Mouse (Mus musculus): Measurements from ENCODE around the gene Atpaf2. TPM values are rescaled to one million over a fixed set of nuclear protein-coding genes. Genes with fewer than 3 reads are reported as not detected.
"Not testable (repeated sequence)": the region's sequence is repeated elsewhere in the genome, so short reads cannot be mapped to it uniquely, and the experiment has no call there.

Gene Atpaf2
- 10 to 100 TPM; 27.7 to 29.3 TPM for total RNA-seq (2021)

GRCm38 (mm10) chr11:60417717-60418472 is at the start of gene Atpaf2:
Gene Atpaf2, minus strand, starts transcription at chr11:60418457.
- DNase-seq: peak in 1 of 2 experiments; percentile 25

- DNase-seq: no peak
Measured at GRCm38 (mm10) chr11:60465943-60466380, 47.7 kb upstream of the Atpaf2 start.

DNA sequence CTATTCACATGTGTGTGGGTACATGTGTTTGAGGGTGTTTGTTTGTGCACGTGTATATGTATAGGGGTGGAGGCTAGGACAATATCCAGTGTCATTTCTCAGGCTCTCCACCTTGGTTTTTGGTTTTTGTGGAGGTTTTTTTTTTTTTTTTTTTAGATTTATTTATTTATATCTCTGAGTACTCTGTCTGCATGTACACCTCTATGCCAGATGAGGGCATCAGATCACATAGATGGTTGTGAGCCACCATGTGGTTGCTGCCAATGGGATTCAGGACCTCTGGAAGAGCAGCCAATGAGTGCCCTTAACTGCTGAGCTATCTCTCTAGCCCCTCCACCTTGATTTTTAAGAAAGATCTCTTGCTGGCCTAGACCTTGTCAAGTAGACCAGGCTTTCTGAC is 39.7 kb upstream of the Atpaf2 start:
- no peak for DNase-seq

DNA sequence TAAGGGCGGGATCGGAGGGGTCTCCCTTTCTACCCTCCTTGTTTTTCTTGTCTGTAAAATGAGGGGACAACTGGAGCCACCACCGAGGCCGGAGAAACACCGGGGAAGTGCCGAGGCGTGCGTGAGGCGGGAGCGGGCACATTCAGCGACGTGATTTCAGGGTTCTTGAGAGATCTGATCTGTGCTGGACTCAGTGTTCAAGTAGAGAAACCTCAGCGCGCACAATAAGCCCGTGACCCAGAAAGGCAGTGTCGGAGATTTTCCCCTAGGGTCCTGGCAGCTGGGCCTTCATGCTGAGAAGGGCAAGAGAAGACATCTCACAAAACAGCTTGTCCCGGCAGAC is 36.5 kb upstream of the Atpaf2 start:
- DNase-seq: no peak

- DNase-seq: peak; percentile 85 to 86
Measured at GRCm38 (mm10) chr11:60454080-60454744, 36.0 kb upstream of the Atpaf2 start, which contains the start of gene Drg2. Gene Drg2, plus strand, starts transcription at chr11:60454591.

DNA sequence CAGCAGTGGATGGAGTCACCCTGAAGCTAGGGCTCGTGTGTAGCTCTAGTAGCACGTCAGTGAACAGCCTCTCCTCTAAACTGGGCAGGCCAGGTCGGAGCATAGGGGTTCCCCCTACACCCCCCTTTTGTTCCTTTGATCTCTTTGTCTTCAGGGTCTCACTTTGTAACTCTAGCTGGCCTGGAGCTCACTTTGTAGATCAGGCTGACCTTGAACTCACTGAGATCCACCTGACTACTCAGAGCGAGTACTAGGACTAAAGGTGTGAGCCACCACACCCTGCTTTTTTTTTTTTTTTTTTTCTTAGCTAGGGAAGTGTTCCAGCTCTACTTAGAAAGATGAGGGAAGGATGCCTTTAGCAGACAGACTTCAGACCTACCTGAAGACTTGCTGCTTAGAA is 25.8 kb upstream of the Atpaf2 start:
- no peak for DNase-seq

- no peak for DNase-seq
Measured at GRCm38 (mm10) chr11:60442896-60443295, 24.6 kb upstream of the Atpaf2 start.

DNA sequence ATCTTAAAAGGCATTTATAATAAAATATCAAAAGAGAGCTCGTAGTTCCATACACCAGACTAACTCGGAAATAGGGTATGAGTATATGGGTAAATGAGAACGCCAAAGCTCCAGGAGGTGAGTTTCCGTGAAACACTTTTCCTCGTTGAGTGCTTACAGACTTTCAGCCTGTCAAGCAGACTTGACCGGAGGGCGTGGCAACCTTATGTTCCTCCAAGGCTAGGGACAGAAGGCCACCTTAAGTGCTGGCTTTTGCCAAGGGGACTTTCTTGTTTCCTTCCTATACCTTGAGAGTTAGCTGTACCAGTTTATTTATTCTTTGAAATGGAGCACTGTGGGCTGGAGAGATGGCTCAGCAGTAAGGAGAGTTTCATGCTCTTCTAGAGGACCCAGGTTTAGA is 21.9 kb upstream of the Atpaf2 start:
- no peak for DNase-seq

- not testable (repeated sequence) for DNase-seq
Measured at GRCm38 (mm10) chr11:60439621-60440020, 21.4 kb upstream of the Atpaf2 start.

- DNase-seq: no peak
Measured at GRCm38 (mm10) chr11:60436618-60437017, 18.4 kb upstream of the Atpaf2 start.

DNA sequence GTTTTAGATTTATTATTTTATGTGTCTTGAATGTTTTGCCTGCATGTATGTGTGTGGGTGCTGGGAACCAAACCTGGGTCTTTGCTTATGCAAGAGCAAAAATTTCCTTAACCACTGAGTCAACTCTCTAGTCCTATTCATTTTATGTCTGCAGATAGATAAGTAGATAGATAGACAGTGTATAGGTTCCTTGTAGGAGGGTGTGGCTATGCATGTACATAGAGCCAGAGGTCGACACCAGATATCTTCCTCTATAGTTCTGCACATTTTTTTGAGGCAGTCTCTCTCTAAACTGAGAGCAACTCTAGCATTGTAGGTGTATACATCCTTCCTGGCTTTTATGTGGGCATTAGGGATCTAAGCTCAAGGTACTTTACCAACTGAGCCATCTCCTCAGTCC is 16.9 kb upstream of the Atpaf2 start:
- no peak for DNase-seq

GRCm38 (mm10) chr11:60433501-60433900 is 15.2 kb upstream of the Atpaf2 start:
- no peak for DNase-seq

GRCm38 (mm10) chr11:60427628-60428027 is 9.4 kb upstream of the Atpaf2 start:
- no peak for DNase-seq

DNA sequence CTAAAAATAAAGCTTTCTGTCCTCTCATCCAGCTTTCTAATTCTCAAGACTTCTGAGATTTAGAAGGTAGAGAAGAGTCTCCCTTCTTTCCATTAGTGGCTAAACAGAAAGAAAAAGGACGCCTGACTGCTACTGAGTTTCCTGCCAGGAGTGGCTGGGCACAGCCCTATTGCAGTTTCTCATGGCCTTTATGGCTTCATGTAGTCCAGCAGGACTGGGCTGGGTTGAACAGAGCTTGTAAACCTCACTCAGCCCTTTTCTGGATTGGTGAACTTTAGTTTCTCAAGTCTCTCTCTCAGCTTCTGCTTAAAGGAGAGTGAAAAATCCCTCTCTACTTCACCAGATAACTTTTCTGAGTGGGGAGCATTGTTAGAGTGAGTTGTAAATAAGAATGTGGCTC is 8.2 kb upstream of the Atpaf2 start:
- no peak for DNase-seq

GRCm38 (mm10) chr11:60423006-60423405 is 4.7 kb upstream of the Atpaf2 start:
- no peak for DNase-seq

- DNase-seq: no peak
Measured at GRCm38 (mm10) chr11:60422046-60422668, 3.9 kb upstream of the Atpaf2 start.

DNA sequence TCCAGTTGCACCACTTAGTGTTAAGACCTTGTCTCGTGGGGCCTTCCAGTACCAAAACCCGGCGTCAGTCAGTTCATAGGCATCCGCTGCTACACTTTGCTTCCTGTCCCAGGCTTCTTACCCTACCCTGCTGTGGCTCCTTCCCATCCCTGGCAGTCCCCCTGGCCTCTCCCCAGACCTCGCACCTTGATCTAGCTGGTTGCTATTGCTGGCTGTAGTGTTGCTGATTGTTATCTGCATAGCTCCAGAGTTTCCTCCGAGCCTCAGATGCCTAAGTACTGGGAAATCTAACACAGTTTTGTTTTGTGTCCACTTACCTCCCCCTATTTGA is 181 bp upstream of the Atpaf2 start:
- no peak for DNase-seq

GRCm38 (mm10) chr11:60416963-60417716 is 1.1 kb downstream of the Atpaf2 start, which contains the start of gene Gid4:
Gene Gid4, plus strand, starts transcription at chr11:60417145.
- DNase-seq: peak; percentile 98 to 99

- DNase-seq: no peak
Measured at GRCm38 (mm10) chr11:60416590-60416962, 1.7 kb downstream of the Atpaf2 start.

DNA sequence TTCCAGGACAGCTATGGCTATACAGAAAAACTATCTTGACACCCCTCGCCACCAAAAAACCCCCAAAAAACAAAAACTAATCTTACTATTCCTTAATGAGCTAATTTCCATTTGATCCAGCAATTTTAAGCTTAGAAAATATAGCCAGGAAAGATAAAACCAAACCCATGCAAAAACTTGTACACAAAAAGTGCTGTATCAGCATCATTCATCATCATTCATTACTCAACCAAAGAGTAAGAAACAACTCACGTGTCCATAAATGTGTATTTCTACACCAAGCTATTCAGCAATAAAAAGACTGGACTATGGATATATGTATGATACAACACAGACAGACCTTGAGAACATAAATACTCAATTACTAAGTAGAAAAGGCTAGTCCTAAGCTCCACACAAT is 5.3 kb downstream of the Atpaf2 start:
- no peak for DNase-seq

DNA sequence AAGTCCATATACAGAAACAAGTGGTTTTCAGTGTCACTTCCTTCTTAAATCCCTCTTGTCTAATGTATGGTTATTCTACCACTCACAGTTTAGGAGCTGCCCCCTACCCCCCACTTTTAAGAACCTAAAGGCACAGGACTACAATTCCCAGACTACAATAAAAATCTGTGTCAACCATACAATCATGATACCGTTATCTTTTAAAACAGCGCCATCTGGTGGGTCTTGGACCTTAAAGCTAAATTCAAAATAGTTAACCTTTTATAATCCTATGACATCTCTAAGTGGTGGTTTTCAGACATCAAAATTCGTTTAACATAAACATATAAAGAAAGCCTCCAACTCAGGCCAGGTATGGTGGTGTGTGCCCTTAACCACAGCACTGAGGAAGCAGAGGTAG is 6.1 kb downstream of the Atpaf2 start:
- DNase-seq: peak in 1 of 2 experiments; percentile 50

- no peak for DNase-seq
Measured at GRCm38 (mm10) chr11:60406606-60407005, 11.7 kb downstream of the Atpaf2 start.

DNA sequence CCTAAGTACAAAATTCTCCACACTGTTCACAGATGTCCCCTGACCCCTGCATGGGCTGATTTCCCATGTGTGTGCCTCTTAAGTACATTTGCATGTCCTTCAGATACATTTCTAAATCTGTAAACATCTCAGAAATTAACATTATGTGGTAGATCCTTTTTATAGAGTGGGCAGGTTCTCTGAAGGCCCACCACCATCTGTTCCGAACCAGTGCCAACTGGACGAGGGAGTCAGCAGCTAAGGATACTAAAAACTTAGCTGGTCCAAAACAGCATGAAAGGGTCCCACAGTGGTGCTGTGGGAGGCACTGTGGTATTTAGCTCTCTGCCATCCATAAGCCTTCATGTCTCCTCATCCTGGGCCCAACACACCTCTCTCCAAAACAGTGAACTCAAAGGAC is 21.1 kb downstream of the Atpaf2 start:
- DNase-seq: no peak

Data from layer of hippocampus, postnatal 36 days (tissue).